Mouse (Mus musculus): ENCODE results near the gene Osbpl3.

DNA sequence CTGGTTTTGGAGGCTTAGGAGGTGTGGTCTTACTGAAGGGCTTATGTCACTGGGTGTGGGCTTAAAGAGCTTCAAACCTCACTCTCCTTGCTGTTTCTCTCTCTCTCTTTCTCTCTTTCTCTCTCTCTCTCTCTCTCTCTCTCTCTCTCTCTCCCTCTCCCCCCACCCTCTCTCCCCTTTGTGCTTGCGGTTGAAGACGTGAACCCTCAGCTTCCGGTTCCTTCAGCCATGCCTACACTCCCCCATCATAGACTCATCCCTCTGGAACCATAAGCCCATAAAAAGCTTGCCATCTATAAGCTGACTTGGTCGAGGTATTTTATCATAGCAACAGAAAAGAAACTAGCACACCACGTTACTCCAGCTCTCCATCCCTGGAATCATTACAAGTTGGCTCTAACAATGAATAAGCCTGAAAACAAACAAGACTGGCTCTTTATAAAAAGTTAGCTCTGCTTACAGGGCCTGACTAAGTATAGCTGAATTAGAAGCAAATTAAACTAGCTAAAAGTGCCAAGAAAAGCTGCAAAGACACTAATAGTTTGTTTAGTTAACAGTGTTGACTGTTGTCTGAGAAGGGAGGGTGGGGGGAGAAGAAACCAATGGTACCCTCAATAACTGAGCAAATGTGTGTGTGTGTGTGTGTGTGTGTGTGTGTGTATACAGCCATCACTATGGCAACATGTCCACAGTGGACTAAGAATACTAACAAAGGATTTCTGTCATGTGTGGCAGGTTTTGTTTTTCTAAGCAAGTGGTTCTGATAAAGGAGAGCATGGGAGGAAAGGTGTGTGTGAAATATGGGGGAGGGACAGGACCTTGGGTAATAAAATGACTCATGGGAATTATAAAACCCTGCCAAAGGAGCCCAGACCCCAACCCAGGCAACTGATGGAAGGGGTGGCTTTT lies 83.2 kb downstream of the Osbpl3 start:
- no peak for TF ChIP-seq POLR2A (IDR thresholded peaks at IDR 0.05; ENCODE audit: borderline replicate concordance, extremely low read depth, low read depth, low read length)
- no peak for TF ChIP-seq CTCF (IDR thresholded peaks at IDR 0.05; ENCODE audit: insufficient read depth, low read length)

All from lung, adult 2 months (tissue).